Mouse (Mus musculus): Measurements from ENCODE around the gene Olfr115.

The Olfr115 gene

GRCm38 (mm10) chr17:37627009-37627408 lies at the start of gene Olfr115, which contains the start of gene Olfr116:
Olfr115 (minus strand) TSS chr17:37627109.
Olfr116 (minus strand) TSS chr17:37627199.
- no peaks in the 10 kb centered on the region for H3K36me3 ChIP-seq (ENCODE audit: insufficient read depth, low read length)
- no peak within 1 kb of the TSS for H3K4me3 ChIP-seq (replicated peaks; ENCODE audit: low read length)
- TF ChIP-seq CTCF (conservative IDR thresholded peaks at IDR 0.05; ENCODE audit: low read length) = no peak
- TF ChIP-seq POU5F1 (IDR thresholded peaks at IDR 0.05; ENCODE audit: borderline replicate concordance, low read length) = no peak
- no peak for TF ChIP-seq NANOG (IDR thresholded peaks at IDR 0.05; ENCODE audit: borderline replicate concordance, low read length)
- H3K9me3 ChIP-seq (ENCODE audit: low read length) = peaks cover 15% of the 10 kb centered on the region
- no peaks in the 10 kb centered on the region for H3K27me3 ChIP-seq (ENCODE audit: insufficient read depth, low read length)
- H3K4me1 ChIP-seq (replicated peaks; ENCODE audit: low read depth, low read length) = no peaks in the 10 kb centered on the region

GRCm38 (mm10) chr17:37666688-37667087 lies 39.8 kb upstream of the Olfr115 start, which contains the start of gene Olfr118:
Olfr118 (plus strand) TSS chr17:37666988.
- H3K4me3 ChIP-seq (replicated peaks; ENCODE audit: low read length) = no peak within 1 kb of the TSS
- H3K27me3 ChIP-seq (ENCODE audit: insufficient read depth, low read length) = no peaks in the 10 kb centered on the region
- no peaks in the 10 kb centered on the region for H3K4me1 ChIP-seq (replicated peaks; ENCODE audit: low read depth, low read length)
- TF ChIP-seq NANOG (IDR thresholded peaks at IDR 0.05; ENCODE audit: borderline replicate concordance, low read length) (no peak), CTCF (conservative IDR thresholded peaks at IDR 0.05; ENCODE audit: low read length) (no peak), POU5F1 (IDR thresholded peaks at IDR 0.05; ENCODE audit: borderline replicate concordance, low read length) (no peak)
- H3K9me3 ChIP-seq (ENCODE audit: low read length) = no peaks in the 10 kb centered on the region
- no peaks in the 10 kb centered on the region for H3K36me3 ChIP-seq (ENCODE audit: insufficient read depth, low read length)

- H3K4me1 ChIP-seq (replicated peaks; ENCODE audit: low read depth, low read length) = no peaks in the 10 kb centered on the region
- H3K36me3 ChIP-seq (ENCODE audit: insufficient read depth, low read length) = no peaks in the 10 kb centered on the region
- no peak within 1 kb of the TSS for H3K4me3 ChIP-seq (replicated peaks; ENCODE audit: low read length)
- TF ChIP-seq NANOG (IDR thresholded peaks at IDR 0.05; ENCODE audit: borderline replicate concordance, low read length) = no peak
- no peak for TF ChIP-seq POU5F1 (IDR thresholded peaks at IDR 0.05; ENCODE audit: borderline replicate concordance, low read length)
- TF ChIP-seq CTCF (conservative IDR thresholded peaks at IDR 0.05; ENCODE audit: low read length) = no peak
- no peaks in the 10 kb centered on the region for H3K27me3 ChIP-seq (ENCODE audit: insufficient read depth, low read length)
- H3K9me3 ChIP-seq (ENCODE audit: low read length) = no peaks in the 10 kb centered on the region
These were observed 36.8 kb upstream of the Olfr115 start, which contains the start of gene Olfr117 for GRCm38 (mm10) chr17:37663682-37664081. Olfr117 (minus strand) TSS chr17:37663782.

- H3K4me3 ChIP-seq (replicated peaks; ENCODE audit: low read length) = no peak within 1 kb of the TSS
- H3K27me3 ChIP-seq (ENCODE audit: insufficient read depth, low read length) = no peaks in the 10 kb centered on the region
- no peaks in the 10 kb centered on the region for H3K4me1 ChIP-seq (replicated peaks; ENCODE audit: low read depth, low read length)
- TF ChIP-seq POU5F1 (IDR thresholded peaks at IDR 0.05; ENCODE audit: borderline replicate concordance, low read length) (no peak), NANOG (IDR thresholded peaks at IDR 0.05; ENCODE audit: borderline replicate concordance, low read length) (no peak), CTCF (conservative IDR thresholded peaks at IDR 0.05; ENCODE audit: low read length) (no peak)
- no peaks in the 10 kb centered on the region for H3K9me3 ChIP-seq (ENCODE audit: low read length)
- H3K36me3 ChIP-seq (ENCODE audit: insufficient read depth, low read length) = no peaks in the 10 kb centered on the region
These were observed 34.3 kb downstream of the Olfr115 start, which contains the start of gene Olfr114 for GRCm38 (mm10) chr17:37592643-37593042. Olfr114 (minus strand) TSS chr17:37592743.

GRCm38 (mm10) chr17:37577563-37577962 lies 49.3 kb downstream of the Olfr115 start, which contains the start of gene Olfr113:
Olfr113 (minus strand) TSS chr17:37577663.
- Histone ChIP-seq H3K4me3 (replicated peaks; ENCODE audit: low read length) (no peak within 1 kb of the TSS), H3K36me3 (ENCODE audit: insufficient read depth, low read length) (no peaks in the 10 kb centered on the region), H3K9me3 (ENCODE audit: low read length) (peaks cover 20% of the 10 kb centered on the region), H3K4me1 (replicated peaks; ENCODE audit: low read depth, low read length) (no peaks in the 10 kb centered on the region), H3K27me3 (ENCODE audit: insufficient read depth, low read length) (no peaks in the 10 kb centered on the region)
- TF ChIP-seq NANOG (IDR thresholded peaks at IDR 0.05; ENCODE audit: borderline replicate concordance, low read length) (no peak), CTCF (conservative IDR thresholded peaks at IDR 0.05; ENCODE audit: low read length) (no peak), POU5F1 (IDR thresholded peaks at IDR 0.05; ENCODE audit: borderline replicate concordance, low read length) (no peak)

GRCm38 (mm10) chr17:37569351-37569750 lies 57.6 kb downstream of the Olfr115 start, which contains the start of gene Olfr112:
Olfr112 (minus strand) TSS chr17:37569451.
- H3K4me1 ChIP-seq (replicated peaks; ENCODE audit: low read depth, low read length) = no peaks in the 10 kb centered on the region
- no peak within 1 kb of the TSS for H3K4me3 ChIP-seq (replicated peaks; ENCODE audit: low read length)
- TF ChIP-seq CTCF (conservative IDR thresholded peaks at IDR 0.05; ENCODE audit: low read length) = no peak
- TF ChIP-seq POU5F1 (IDR thresholded peaks at IDR 0.05; ENCODE audit: borderline replicate concordance, low read length) = no peak
- no peak for TF ChIP-seq NANOG (IDR thresholded peaks at IDR 0.05; ENCODE audit: borderline replicate concordance, low read length)
- no peaks in the 10 kb centered on the region for H3K36me3 ChIP-seq (ENCODE audit: insufficient read depth, low read length)
- H3K27me3 ChIP-seq (ENCODE audit: insufficient read depth, low read length) = no peaks in the 10 kb centered on the region
- H3K9me3 ChIP-seq (ENCODE audit: low read length) = peaks cover 55% of the 10 kb centered on the region

Data from E14TG2a.4 (cell line).